In the genomic region with DNA sequence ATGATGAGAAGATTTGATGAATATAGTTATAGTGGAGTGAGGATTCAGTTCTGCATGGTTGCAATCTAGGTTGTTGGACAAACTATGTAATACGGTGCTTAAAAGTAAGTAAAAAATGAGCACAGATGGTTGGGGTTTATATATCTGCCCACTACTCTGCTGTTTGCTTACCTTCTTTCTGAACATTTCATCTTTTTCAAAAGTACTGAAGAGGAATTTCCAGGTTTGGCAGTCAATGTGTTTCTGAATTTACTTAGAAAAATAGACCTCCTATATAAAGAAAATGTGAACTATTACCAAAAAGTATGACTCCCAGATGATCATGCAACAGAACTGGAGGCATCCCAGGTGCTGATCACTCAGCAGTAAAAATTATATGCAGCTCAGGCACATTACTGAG, we compare ENCODE assay signal across 16 mouse cellular contexts.
"Had no signal": no experiment of that assay in that cellular context is flagged by ENCODE, and none has a peak within 500 bp of the region (broad histone marks: within the 10 kb centered on the region; RNA-seq: fewer than 3 reads in every experiment).

No protein-coding gene starts in this region.

- H3K4me1 ChIP-seq: neural tube, embryonic 13.5 days; neural tube, embryonic 15.5 days; stomach, embryonic 15.5 days had no signal

- H3K4me3 ChIP-seq: neural tube, embryonic 13.5 days; neural tube, embryonic 15.5 days; stomach, embryonic 15.5 days had no signal

- H3K9me3 ChIP-seq: neural tube, embryonic 13.5 days; neural tube, embryonic 15.5 days; stomach, embryonic 15.5 days had no signal

- H3K36me3 ChIP-seq: neural tube, embryonic 13.5 days; neural tube, embryonic 15.5 days; stomach, embryonic 15.5 days had no signal

- H3K4me2 ChIP-seq: neural tube, embryonic 13.5 days; neural tube, embryonic 15.5 days; stomach, embryonic 15.5 days had no signal

- H3K9ac ChIP-seq: neural tube, embryonic 13.5 days; neural tube, embryonic 15.5 days; stomach, embryonic 15.5 days had no signal

- DNase-seq: retina, postnatal 1 day; right cerebral cortex, adult 18-20 months; right cerebral cortex, postnatal 14 days; right cerebral cortex, postnatal 25 days; right cerebral cortex, postnatal 4 days; spleen, adult 18-20 months; thymus, adult 18-20 months; thymus, adult 2 months; thymus, postnatal 14 days; thymus, postnatal 25 days; thymus, postnatal 36 days; thymus, postnatal 4 days had no signal

- H3K27me3 ChIP-seq: neural tube, embryonic 13.5 days; neural tube, embryonic 15.5 days; stomach, embryonic 15.5 days had no signal

- H3K27ac ChIP-seq: neural tube, embryonic 13.5 days; neural tube, embryonic 15.5 days; stomach, embryonic 15.5 days; stomach, postnatal 0 days had no signal
